Mouse (Mus musculus) splenic B cell, adult 2 months (primary cell): ENCODE results near the gene Mapkapk3.

Source experiments
- DNase-seq: peaks from one replicate; pipeline ENCODE4 v3.0.0-alpha.2; 2011; ENCODE audit warnings: low read depth, low spot score
- H3K27me3 ChIP-seq: 2 replicates; pipeline ENCODE4 v1.6.1; 2012; ENCODE audit warnings: mild to moderate bottlenecking, low read length, moderate library complexity, mixed read lengths; ENCODE audit not compliant: control insufficient read depth, poor library complexity, insufficient read depth, severe bottlenecking
- H3K36me3 ChIP-seq: 2 replicates; pipeline ENCODE4 v1.6.1; 2012; ENCODE audit warnings: mild to moderate bottlenecking, low read length, moderate library complexity, mixed read lengths; ENCODE audit not compliant: control insufficient read depth, poor library complexity, insufficient read depth, severe bottlenecking

Gene Mapkapk3

DNA sequence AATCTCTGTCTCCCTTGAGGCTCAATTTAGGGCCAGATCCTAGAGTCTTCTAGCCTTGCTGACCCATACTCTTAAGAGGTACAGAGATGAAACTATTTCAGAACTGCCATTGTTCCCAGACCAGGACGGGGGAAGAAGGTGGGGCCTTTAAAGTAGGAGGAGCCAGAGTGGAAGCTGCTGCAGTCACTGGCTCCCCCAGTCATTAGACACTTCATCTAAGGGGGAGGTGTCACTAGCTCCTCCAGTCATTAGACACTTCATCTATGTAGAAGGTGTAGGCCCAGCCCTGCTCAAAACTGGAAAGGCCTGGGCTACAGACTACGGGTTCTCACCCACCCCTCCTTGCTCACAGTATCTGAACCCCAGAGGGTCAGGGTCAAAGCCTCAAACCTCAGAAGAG, 2.4 kb downstream of the Mapkapk3 start:
- DNase-seq: no peak
- H3K27me3 ChIP-seq: no peaks in the 10 kb centered on the region
- no peaks in the 10 kb centered on the region for H3K36me3 ChIP-seq

DNA sequence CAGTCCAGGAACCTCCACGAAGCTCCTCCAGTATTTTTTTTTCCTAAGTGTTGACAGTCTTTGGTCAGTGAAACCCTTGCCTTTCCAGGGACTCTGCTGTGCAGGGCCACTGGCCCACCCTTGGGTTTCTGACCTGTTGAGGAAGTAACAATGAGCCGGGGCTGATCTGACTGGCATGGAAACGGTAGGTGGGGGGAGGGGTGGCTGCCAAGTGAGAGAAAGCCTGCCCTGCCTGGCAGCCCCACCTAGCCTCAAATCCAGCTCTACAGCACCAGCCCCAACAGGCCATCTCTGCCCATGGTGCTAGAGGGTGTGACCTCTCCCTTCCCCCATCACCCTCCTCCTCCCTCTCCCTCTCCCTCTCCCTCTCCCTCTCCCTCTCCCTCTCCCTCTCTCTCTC, 4.7 kb downstream of the Mapkapk3 start:
- DNase-seq: peak; percentile 42
- H3K36me3 ChIP-seq: no peaks in the 10 kb centered on the region
- H3K27me3 ChIP-seq: no peaks in the 10 kb centered on the region

DNA sequence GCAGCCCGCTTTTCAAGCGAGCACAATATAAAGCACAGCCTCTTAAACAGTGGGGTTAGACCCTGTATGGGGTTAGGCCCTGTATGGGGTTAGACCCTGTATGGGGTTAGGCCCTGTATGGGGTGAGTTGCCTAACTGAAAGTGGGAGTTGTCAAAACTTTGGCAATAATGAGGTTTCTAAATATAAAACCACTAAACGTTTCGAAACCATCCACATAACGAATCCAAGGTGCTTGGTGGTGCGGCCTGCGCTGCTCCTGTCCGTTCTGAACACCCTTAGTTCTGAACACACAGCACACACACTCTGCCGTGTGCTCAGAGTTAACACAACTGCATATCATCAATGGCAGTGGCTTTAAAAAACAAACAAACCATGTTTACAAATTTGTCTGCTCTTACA, 6.7 kb downstream of the Mapkapk3 start:
- H3K27me3 ChIP-seq: no peaks in the 10 kb centered on the region
- no peaks in the 10 kb centered on the region for H3K36me3 ChIP-seq
- no peak for DNase-seq

DNA sequence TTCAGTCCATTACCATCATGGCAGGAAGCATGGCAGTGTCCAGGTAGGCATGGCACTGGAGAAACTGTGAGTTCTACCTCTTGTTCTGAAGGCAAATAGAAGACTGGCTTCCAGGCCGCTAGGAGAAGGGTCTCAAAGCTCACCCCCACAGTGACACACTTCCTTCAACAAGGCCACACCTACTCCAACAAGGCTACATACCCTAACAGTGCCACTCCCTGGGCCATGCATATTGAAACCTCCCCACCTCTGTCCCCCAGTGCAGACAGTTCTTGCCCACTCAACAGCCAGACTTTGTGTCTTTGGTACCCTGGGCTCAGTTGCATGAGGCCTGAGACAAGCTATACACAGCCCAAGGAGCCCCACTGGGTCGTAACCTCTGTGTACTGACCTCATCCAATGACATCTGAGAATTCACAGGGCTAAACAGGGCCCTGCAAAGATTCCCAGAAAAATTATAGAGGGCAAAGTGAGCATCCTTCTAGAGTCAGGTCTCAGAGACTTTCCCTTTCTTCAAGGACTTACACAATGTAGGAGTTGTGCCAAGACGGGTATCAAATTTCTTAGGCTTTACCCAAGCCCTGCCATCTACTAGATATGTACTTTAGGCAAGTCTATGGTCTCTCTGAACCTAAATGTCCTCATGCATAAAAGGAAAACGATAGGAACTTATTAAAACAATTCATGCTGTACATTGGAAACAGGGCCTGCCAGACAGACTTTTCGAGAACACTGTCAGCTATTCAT, 8.3 kb downstream of the Mapkapk3 start:
- DNase-seq: no peak
- H3K27me3 ChIP-seq: no peaks in the 10 kb centered on the region
- no peaks in the 10 kb centered on the region for H3K36me3 ChIP-seq

DNA sequence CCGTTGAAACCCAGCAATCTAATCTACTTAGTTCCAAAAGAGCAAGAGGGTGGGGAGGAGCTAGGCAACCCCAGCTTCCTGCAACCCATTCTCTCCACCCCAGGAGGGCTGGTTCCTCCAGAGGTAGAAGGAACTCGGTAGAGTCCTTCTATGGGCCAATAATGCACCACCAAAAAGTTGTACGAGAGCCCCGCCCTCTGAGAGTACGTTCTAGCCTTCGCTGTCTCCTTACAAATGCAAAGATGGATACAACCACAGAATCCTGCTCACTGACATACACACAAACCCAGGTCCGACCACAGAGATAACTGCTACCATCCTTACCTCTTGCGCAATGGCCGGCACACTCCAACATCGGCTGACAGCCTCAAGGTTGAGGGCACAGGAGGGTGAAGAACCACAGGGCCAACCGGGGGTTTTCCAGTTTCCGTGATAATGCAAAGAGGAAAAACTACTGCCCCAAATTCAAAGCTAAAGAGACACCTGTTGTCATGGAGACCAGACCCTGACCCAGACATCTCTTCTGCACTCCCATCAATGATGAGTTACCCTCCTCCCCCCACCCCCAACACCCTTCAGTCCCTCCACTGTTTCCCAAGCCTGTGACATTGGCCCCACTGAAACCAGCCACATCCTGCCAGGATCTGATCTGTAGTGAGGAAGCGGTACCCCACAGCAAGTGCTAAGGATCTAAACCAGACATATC, 9.2 kb downstream of the Mapkapk3 start:
- Histone ChIP-seq H3K27me3 (no peaks in the 10 kb centered on the region), H3K36me3 (no peaks in the 10 kb centered on the region)
- DNase-seq: no peak

DNA sequence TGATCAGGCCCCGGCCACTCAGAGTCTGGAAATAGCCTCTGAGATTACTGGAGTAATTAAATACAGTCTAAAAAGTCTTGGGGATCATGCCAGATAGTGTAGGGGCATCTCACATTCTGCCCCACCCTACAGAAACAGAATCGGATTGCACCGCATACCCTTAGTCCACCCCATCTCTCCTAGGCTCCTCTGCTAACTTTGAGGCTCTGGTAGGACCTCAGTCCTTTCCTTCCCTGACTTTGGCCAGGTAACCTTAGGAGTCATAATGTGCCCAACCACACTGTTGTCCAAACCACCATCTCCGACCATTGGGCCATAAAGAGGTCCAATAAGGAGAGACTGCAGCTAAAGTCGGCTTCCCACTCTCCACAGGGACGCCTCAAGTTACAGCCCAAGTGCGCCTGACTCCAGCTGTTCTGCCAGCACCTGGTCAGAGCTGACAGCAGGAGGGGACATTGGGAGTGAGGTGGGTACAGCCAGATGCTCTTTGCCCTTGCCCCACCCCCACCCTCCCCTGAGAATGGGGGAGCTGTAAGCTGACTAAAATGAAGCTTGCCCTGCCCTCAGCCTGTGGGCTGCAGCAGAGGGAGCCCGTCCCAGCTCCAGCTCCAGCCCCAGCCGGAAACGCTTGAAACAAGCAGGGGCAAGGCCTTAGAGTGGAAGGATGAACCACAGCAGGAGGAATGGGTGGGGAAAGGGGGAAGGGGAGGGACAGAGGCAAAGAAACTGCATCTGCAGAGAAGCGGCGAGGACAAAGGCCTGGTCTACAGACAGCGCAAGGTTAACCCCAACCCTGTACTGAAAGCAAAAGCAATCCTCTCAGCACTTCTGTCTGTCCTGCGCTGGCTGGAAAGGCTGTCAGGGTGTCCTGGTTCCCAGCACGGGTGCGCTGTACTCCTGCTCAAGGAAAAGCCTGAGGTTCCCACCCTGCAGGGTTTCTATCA, 10.0 kb downstream of the Mapkapk3 start:
- H3K36me3 ChIP-seq: no peaks in the 10 kb centered on the region
- H3K27me3 ChIP-seq: no peaks in the 10 kb centered on the region
- DNase-seq: no peak

DNA sequence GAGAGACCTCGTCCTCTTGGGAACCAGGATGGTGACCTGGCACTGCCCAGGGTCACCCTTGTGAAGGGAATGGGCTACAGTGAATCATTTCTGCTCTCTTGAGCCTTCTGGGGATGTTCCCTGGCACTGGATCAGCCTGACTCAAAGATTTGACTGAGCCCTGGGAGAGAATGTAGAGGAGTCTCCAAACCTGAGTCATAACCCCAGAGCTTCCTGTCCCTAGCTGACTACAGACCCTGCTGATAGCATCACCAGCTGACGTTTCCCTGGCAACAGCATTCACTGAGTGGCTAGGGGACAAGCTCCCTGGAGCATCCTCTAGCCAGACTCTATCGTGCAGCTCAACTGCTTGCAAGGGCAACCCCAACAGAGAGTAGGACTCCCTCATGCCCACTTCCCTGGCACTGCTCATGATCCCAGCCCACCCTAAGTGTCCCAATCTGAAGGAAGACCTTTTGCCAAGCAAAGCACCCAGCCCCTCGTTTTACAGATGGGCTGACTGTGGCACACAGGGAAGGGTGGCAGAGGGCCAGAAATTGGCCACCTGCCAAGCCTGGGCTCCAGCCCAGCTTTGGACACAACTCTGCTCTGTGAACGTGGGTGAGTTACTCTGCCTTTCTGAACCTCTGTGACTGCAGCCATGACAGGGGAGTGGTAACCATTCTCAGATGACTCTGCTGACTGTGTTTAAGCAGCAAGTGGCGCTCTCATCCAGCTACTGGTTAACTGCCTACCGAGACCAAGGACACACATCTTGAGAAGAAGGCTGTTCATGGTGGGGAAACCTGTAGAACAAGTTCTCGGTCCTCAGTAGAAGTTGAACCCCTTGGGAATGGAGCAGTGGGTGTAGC, 10.9 kb downstream of the Mapkapk3 start:
- no peak for DNase-seq
- no peaks in the 10 kb centered on the region for H3K36me3 ChIP-seq

DNA sequence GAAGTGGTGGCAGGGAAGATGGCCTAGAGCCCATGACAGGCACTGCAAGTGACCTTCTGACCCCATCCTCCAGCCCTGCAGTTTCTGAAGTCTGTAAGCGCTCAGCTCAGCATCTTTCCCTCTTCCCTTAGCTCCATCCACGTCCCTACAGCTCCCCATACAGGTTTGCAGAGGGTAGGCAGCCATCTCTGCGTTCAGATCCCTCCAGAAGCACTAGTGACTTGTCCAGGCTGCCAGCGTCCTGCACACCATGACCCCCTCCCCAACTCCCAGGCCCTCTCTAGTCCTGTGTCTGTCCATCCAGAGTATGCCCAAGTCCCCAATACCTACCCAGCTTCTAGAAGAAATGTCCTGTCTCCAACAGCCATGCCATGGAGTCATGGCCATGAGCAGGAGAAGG, 11.6 kb downstream of the Mapkapk3 start:
- Histone ChIP-seq H3K27me3 (no peaks in the 10 kb centered on the region), H3K36me3 (no peaks in the 10 kb centered on the region)
- DNase-seq: no peak

More for the DNA sequence above, 10.9 kb downstream of the Mapkapk3 start:
- no peaks in the 10 kb centered on the region for H3K27me3 ChIP-seq

DNA sequence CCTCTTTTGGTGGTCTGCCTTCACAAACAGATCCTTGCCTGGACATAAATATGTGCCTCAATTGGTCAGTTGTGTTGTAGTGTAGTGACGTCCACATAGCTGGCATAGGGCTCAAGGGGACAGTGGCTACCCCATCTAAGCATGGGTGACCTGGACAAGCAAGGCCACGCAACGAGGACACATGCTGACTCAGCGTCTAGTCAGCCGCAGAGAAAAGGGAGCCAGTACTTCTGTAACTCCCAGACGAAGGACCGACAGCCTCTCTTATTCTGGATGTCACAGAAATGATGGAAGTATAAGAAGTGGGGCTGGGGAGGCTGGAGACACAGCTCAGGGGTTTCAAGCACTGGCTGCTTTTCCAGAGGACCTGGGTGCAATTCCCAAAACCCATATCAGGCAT, 12.1 kb downstream of the Mapkapk3 start:
- H3K36me3 ChIP-seq: no peaks in the 10 kb centered on the region
- no peaks in the 10 kb centered on the region for H3K27me3 ChIP-seq
- no peak for DNase-seq

DNA sequence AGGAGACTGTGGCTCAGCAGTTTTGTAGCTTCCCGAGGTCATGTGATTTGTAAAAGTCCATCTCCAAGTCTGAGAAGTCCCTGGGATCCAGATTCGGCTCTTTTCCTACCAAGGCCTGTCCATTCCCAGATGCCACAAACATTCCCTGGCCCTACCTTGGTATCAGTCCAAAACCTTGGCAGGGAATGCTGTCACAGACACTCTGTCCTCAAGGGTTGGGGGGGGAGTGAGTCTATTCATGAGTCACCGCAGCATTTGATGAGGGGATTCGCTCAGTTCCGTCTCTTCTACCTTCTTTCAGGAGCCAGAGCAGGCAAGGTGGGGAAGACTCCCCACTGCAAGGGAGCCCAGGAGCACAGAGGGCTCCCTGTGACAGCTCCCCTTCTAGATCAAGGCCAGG, 14.0 kb downstream of the Mapkapk3 start:
- Histone ChIP-seq H3K27me3 (no peaks in the 10 kb centered on the region), H3K36me3 (no peaks in the 10 kb centered on the region)
- no peak for DNase-seq

DNA sequence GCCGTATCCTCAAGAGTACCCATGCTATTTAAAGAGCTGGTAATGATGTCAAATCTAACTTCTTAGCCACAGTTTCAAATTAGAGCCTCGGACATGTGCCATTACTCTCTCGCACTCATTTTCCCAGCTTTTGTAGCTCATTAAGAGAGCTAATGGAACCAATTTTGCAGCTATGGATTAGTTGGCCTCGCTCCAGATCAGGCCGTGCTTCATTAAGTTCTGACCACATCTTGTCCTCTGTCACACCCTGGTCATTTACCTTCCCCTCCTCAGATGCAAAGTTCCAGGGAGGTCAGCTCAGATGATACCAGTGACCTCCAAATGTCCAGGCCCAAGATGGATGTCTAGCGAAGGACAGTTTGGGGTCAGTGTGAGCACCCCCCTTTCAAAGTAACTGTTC, 14.9 kb downstream of the Mapkapk3 start:
- Histone ChIP-seq H3K36me3 (no peaks in the 10 kb centered on the region), H3K27me3 (no peaks in the 10 kb centered on the region)
- no peak for DNase-seq

DNA sequence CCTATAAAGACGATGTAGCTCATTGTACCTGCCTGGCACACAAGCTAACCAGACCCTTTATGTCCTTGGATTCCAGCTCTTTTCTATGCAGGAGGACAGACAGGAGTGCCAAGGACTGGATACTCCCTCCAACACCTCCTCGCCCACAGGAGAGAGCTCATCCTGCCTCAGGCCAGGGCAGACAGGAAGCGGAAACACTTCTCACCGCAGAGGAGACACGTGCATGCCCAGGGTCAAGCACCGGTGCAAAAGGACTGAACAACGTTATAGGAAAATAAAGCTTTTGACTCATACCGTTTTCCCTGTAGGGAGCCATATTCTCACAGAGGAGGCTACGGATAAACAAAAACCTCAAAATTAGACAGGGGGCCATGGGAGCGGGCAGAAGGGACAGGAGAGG, 16.5 kb downstream of the Mapkapk3 start:
- DNase-seq: peak; percentile 22
- Histone ChIP-seq H3K36me3 (no peaks in the 10 kb centered on the region; the same call in 1 of the 2 replicates), H3K27me3 (no peaks in the 10 kb centered on the region)

DNA sequence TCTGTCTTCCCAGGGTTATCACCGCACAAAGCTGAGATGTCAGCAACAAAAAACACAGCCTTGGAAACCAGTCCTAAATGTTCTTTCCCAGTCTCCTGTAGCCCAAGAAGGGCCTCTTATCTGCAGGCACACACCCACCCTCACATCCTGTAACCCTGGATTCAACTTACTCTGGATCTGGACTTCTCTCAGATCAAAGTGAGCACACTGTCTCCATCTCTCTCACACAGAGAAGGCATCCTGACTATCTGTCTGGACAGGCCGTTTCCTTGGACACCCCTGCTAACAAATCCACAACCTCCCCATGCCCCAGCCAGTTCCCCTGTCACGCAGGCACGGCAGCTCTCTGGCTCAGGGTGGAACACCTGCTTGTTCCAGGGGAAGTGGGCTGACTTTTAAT, 17.4 kb downstream of the Mapkapk3 start:
- no peak for DNase-seq
- Histone ChIP-seq H3K36me3 (no peaks in the 10 kb centered on the region; the same call in 1 of the 2 replicates), H3K27me3 (no peaks in the 10 kb centered on the region)
